Mouse (Mus musculus) megakaryocyte, embryonic 14.5 days (primary cell): ENCODE data around the gene Ano2. TPM values are rescaled to one million over a fixed set of nuclear protein-coding genes. Genes with fewer than 3 reads are reported as not detected.

ENCODE experiments used
- H3K27me3 ChIP-seq: replicated peaks from 2 replicates; pipeline ENCODE3; 2012; ENCODE audit warnings: inconsistent platforms
- H3K36me3 ChIP-seq: replicated peaks from 2 replicates; pipeline ENCODE3; 2012; ENCODE audit warnings: low read length, inconsistent platforms, mixed read lengths
- H3K4me1 ChIP-seq: 2 replicates; pipeline ENCODE4 v1.6.1; 2012; ENCODE audit warnings: inconsistent platforms
- H3K4me3 ChIP-seq: replicated peaks from 2 replicates; pipeline ENCODE3; 2012; ENCODE audit warnings: moderate library complexity, mild to moderate bottlenecking, inconsistent platforms
- H3K9me3 ChIP-seq: 2 replicates; pipeline ENCODE4 v1.6.1; 2012; ENCODE audit warnings: inconsistent platforms
- FLI1 ChIP-seq: IDR thresholded peaks from 2 replicates; pipeline ENCODE4 v1.6.1; 2012; ENCODE audit warnings: low read length, inconsistent platforms, mixed read lengths
- GATA1 ChIP-seq: IDR thresholded peaks from 3 replicates; pipeline ENCODE4 v1.6.1; 2012; ENCODE audit warnings: mixed read lengths, low read length, inconsistent platforms, borderline replicate concordance
- polyA plus RNA-seq: library from polyadenylated mRNA; stranded (reverse); fragments of >175 nt; gene quantifications from 2 replicates; pipeline ENCODE4 v1.2.3, GENCODE M21; 2012; ENCODE audit warnings: low replicate concordance; ENCODE audit not compliant: insufficient read depth

The Ano2 gene
- polyA plus RNA-seq, 1 experiment: 4.8 TPM

DNA sequence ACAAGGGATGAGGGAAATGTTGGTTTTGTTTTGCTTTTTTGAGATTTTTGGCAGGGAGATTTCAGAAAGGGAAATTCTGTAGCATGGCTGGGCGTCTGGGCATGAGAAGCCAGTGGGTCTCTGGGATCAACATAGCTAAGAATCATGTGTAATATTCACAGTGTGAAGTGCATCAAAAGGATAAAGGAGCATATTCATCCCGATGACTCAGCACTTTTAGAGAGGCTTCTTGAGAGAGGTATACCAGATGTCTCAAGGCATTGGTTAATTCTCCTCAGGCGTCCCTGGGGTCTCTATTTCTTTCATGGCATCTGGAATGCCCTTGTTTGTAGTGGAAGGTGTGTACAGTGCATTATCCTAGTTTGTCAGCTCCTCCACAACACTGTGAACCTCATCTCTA lies 18.4 kb upstream of the Ano2 start:
- Histone ChIP-seq H3K36me3 (peaks cover 94% of the 10 kb centered on the region), H3K27me3 (no peaks in the 10 kb centered on the region), H3K9me3 (no peaks in the 10 kb centered on the region), H3K4me1 (peaks cover 59% of the 10 kb centered on the region), H3K4me3 (no peak overlapping the region)
- TF ChIP-seq GATA1: no peak

DNA sequence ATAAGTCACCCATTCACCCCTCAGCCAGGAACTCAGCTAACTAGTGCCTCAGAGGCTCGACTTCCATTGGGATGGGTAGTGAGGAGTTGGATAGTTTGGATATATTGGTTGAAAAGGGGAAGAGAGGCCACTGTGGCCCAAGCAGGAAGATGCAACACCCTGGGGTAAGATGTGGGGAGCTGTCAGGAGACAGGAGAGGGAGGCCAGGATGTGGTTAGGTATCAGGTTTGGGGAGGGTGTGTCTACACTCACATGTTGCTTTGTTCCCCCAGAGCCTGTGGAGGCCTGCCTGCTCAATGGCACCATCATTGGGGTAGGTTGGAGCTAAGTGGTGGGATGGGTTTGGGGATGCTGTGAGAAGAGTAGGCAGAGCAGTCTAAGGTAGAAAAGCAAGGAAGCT lies 11.7 kb upstream of the Ano2 start:
- H3K9me3 ChIP-seq: no peaks in the 10 kb centered on the region
- peaks cover 97% of the 10 kb centered on the region for H3K36me3 ChIP-seq
- peaks cover 72% of the 10 kb centered on the region for H3K4me1 ChIP-seq
- no peaks in the 10 kb centered on the region for H3K27me3 ChIP-seq
- no peak overlapping the region for H3K4me3 ChIP-seq
- TF ChIP-seq GATA1 (no peak), FLI1 (no peak)

DNA sequence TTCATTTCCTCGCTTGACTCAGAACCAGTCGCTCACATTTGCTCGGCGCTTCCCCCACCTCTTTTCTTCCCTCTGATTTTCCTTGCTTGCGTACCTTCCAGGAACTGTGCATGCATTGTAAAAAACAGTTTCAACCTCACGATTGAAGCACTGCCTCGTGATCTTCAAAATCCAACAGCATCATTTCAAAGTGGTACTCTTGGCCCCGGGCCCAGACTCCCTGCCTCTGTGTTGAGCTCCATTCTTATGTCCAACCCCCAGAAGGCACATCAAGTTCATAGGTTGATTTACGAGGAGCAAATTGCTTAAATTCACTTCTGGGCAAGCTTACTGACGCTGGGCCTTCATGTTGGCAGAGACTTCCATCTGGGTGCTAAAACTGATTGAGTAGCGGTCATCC lies 9.6 kb upstream of the Ano2 start:
- Histone ChIP-seq H3K36me3 (peaks cover 97% of the 10 kb centered on the region), H3K4me1 (peaks cover 74% of the 10 kb centered on the region), H3K9me3 (no peaks in the 10 kb centered on the region)

DNA sequence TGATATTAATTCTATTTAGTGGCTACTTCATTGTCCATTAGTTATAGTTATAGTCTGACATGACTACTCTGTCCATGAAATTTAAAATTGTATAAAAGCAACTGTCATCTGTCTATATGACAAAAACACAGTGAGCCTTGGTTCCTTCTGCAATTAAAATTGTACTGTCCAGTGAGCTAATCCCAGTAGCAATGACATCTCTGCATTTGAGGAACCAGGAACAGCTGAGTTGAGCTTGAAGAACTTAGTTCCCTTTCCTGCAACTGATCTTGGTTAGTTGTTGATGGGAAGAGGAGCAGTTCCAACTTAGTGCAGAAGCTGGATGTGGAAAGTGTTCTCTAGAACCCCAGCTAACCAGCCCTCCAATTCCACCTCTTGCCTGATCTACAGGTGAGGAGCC lies 4.8 kb upstream of the Ano2 start:
- H3K27me3 ChIP-seq: no peaks in the 10 kb centered on the region
- TF ChIP-seq GATA1: no peak
- TF ChIP-seq FLI1: no peak
- H3K36me3 ChIP-seq: peaks cover 97% of the 10 kb centered on the region
- peaks cover 69% of the 10 kb centered on the region for H3K4me1 ChIP-seq
- no peaks in the 10 kb centered on the region for H3K9me3 ChIP-seq
- no peak overlapping the region for H3K4me3 ChIP-seq

More for the DNA sequence above, 9.6 kb upstream of the Ano2 start:
- TF ChIP-seq GATA1: no peak
- no peak for TF ChIP-seq FLI1
- no peak overlapping the region for H3K4me3 ChIP-seq
- no peaks in the 10 kb centered on the region for H3K27me3 ChIP-seq

DNA sequence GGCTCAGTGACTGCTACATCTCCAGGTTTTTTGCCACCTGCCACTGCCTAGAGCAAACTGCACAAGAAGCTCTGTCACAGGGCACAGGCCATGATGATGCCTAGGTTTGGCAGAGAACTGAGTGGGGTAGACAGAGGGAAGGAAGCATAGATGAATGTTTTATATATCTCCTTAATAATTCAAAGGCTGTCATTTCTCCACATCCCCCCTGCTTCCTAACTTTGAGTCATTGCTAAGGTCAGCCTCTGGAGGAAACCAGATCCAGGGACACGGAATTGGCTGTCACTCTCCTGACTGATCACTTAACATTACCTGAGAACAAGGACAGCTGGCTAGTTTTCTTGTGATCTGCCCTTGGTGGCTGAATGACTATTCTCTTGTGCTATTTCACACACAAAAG lies 2.2 kb upstream of the Ano2 start:
- TF ChIP-seq FLI1 (no peak), GATA1 (no peak)
- no peak overlapping the region for H3K4me3 ChIP-seq
- no peaks in the 10 kb centered on the region for H3K27me3 ChIP-seq
- no peaks in the 10 kb centered on the region for H3K9me3 ChIP-seq
- peaks cover 98% of the 10 kb centered on the region for H3K36me3 ChIP-seq
- H3K4me1 ChIP-seq: peaks cover 82% of the 10 kb centered on the region

DNA sequence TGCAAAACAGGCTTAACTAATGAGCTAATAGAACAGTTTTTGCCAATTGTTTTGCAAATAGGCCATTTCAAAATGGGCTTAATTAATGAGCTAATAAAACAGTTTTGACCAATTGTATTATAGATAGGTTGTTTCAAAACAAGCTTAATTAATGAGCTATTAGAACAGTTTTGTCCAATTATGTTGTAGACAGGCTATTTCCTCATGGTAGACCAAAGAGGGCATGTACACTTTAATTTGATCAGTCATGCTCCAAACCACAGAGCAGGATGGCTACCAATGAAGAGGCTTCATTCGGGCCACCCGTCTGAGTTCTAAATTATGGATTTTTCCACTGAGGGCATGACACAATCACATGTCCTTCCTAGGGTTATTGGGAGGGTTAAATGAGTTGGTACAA lies 10.9 kb downstream of the Ano2 start:
- no peak for TF ChIP-seq GATA1
- no peak for TF ChIP-seq FLI1
- H3K4me3 ChIP-seq: no peak overlapping the region
- peaks cover 8% of the 10 kb centered on the region for H3K27me3 ChIP-seq
- peaks cover 20% of the 10 kb centered on the region for H3K9me3 ChIP-seq
- H3K36me3 ChIP-seq: peaks cover 4% of the 10 kb centered on the region
- H3K4me1 ChIP-seq: peaks cover 9% of the 10 kb centered on the region

DNA sequence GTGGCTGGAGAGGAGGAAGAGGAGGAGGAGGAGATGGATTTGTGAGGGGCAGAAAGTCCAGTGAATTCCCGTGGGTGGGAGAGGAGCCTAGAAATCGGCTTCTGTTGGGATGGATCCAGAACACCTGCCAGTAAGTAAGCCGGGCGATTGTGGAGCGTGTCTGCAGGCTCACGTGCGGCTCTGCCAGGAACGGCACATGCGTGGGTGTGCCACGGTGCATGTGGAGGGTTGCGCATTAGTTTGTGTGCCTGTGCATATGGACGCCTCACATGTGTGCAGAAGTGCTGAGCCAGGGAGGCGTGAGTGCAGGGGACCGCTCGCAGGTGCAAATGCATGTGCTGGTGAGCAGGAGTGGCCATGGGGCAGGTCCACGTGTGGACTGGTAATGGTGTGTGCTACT lies 21.0 kb downstream of the Ano2 start:
- H3K4me1 ChIP-seq: no peaks in the 10 kb centered on the region
- peaks cover 25% of the 10 kb centered on the region for H3K27me3 ChIP-seq
- no peak for TF ChIP-seq FLI1
- no peak for TF ChIP-seq GATA1
- no peaks in the 10 kb centered on the region for H3K36me3 ChIP-seq
- peak overlapping the region; percentile 65 for H3K4me3 ChIP-seq
- peaks cover 4% of the 10 kb centered on the region; the same call in 1 of the 2 replicates for H3K9me3 ChIP-seq

DNA sequence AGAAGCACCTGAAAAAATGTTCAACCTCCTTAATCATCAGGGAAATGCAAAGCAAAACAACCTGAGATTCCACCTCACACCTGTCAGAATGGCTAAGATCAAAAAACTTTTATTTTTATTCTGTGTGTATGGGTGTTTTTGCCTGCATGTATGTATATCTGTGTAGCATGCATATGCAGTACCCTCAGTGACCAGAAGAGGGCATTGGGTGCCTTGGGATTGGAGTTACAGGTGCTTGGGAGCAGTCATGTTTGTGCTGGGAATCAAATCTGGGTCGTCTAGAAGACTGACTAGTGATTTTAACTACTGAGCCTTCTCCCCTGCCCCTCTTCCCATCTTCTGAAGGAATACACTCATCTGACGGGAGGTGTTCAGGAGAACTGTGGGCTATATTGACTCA lies 36.2 kb downstream of the Ano2 start:
- H3K4me3 ChIP-seq: no peak overlapping the region
- H3K36me3 ChIP-seq: no peaks in the 10 kb centered on the region
- no peaks in the 10 kb centered on the region for H3K4me1 ChIP-seq
- peaks cover 24% of the 10 kb centered on the region for H3K27me3 ChIP-seq
- peaks cover 9% of the 10 kb centered on the region for H3K9me3 ChIP-seq
- TF ChIP-seq FLI1 (no peak), GATA1 (no peak)

DNA sequence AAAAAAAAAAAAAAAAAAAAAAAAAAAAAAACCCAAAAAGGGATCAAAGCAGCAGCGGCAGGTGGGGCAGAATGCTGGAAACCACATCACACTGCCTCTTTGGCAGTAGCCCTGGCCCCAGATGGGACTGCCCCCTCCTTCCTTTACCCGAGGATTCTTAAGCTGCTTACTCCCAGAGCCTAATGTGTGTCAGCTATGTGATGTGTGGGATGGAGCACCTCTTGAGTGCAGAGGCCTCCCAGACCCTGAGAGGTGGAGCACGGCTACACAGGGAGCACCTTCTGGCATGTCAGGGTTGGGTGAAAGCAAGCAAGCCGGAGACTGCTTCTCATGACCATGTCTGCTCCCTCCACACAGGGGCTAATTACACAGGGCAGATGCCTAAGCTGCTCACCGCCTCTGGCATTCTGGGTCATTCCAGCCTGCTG lies 37.3 kb downstream of the Ano2 start:
- no peak overlapping the region for H3K4me3 ChIP-seq
- TF ChIP-seq FLI1 (no peak), GATA1 (no peak)
- H3K9me3 ChIP-seq: peaks cover 9% of the 10 kb centered on the region
- no peaks in the 10 kb centered on the region for H3K4me1 ChIP-seq
- no peaks in the 10 kb centered on the region for H3K36me3 ChIP-seq
- peaks cover 21% of the 10 kb centered on the region for H3K27me3 ChIP-seq

DNA sequence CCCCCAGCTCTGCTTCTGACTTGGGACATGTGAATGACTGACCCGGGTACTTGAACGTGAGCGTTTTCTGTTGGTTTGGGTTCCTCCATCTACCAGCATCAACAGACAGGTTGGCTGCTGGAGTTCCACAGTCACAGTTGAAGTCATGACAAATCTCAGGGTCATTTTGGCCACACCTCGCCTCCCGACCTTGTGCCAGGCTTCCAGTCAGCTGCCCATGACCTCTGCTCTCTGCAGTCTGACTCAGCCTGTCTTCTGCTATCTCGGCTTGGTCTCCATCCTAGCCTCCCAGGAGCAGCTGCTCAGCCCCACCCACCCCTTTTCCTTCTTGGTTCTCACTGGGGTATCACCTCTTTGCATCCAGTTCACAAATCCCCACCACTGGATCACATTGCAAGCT lies 39.3 kb downstream of the Ano2 start:
- Histone ChIP-seq H3K9me3 (peaks cover 9% of the 10 kb centered on the region), H3K4me1 (no peaks in the 10 kb centered on the region), H3K27me3 (peaks cover 18% of the 10 kb centered on the region), H3K36me3 (no peaks in the 10 kb centered on the region), H3K4me3 (no peak overlapping the region)
- no peak for TF ChIP-seq GATA1
- no peak for TF ChIP-seq FLI1

DNA sequence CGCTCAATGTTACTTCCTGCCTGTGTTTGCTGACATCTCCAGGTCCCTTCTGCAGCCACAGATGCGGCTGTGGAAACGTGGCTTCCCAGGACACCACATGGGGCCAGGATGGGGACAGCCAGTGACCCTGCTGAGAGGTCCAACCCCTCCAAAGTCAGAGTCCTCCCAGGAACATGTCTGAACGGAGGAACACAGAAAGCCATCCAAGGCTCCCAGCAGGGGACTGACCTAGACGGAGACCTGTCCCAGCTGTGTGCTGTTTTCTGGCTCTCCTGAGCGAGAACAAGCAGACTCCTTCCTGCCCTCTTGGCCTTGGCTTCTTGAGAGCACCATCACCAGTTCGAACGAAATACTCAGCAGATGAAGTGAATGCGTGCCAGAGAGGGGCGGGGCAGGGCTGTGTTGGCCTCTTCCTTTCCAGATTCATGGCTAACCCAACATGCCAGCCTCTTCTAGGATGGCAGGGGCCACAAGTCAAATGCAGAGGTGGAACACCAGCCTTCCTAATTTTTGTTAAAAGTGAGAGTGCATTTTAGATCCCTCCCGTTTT lies 39.8 kb downstream of the Ano2 start:
- Histone ChIP-seq H3K9me3 (peaks cover 9% of the 10 kb centered on the region), H3K36me3 (no peaks in the 10 kb centered on the region), H3K4me3 (no peak overlapping the region), H3K27me3 (peaks cover 18% of the 10 kb centered on the region), H3K4me1 (no peaks in the 10 kb centered on the region)
- TF ChIP-seq GATA1 (no peak), FLI1 (no peak)
